Mouse (Mus musculus) T-helper 1 cell (primary cell): ENCODE measurements around the gene Ddx5.
"Not testable (repeated sequence)": the region's sequence is repeated elsewhere in the genome, so short reads cannot be mapped to it uniquely, and the experiment has no call there.

Experiments used
- in situ Hi-C: fragments of 300-600 bp; cut with MboI, MseI; formaldehyde crosslinking; loops from one replicate; pipeline ENCODE4 v1.15.1; 2025; ENCODE audit warnings: high pct_unique_total_duplicates

The Ddx5 gene

GRCm38 (mm10) chr11:106789649-106790048 is 664 bp upstream of the Ddx5 start:
- in situ Hi-C loops = loop anchor here (5.0 kb wide), 1 partner anchor 123 kb away; no protein-coding TSS in a partner anchor

GRCm38 (mm10) chr11:106788026-106788774 is 785 bp downstream of the Ddx5 start:
- in situ Hi-C loops = no loop called here

DNA sequence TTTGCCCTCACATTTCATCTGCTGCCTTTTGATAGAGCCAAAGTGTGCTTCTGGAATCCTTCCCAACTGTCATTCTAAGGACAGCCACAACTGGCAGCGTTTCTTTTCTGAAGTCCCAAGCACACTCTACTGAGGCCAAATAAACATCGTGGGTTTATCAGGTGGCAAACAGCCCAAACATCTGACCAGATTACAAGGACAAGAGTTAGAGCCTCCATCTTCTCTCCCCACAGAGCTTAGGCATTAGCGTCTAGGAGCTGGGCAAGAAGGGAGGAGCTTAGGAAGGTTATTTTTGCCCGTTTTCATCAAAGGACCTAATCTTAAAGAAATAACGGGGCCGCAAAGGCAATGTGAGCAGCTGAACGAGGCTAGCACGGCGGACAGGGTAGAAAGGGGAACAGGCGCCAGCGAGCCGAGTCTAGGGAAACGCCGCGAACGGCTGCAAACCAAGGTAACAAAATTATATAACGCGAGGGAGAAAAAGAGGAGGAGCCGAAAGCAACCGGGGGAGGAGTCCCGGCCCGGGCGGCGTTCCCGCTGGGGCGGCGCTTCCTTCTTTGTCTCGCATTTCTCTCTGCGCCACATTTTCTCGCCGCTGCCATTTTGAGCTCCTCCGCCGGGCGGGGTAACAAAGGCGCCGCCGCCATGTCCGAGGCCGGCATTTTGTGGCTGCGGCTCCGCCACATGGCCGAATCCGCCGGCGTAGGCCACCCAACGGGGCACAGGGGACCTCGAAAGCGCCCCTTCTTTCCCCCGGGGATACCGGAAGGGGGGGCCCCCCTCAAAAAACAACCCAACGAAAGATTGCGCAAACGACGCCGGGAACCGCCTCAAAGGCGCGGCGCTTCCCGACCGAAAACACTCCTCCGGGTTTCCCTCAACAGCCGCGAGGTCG is 1.6 kb downstream of the Ddx5 start:
- in situ Hi-C loops = no loop called here

GRCm38 (mm10) chr11:106785043-106785442 is 3.9 kb downstream of the Ddx5 start:
- in situ Hi-C loops = no loop called here

GRCm38 (mm10) chr11:106784476-106784875 is 4.5 kb downstream of the Ddx5 start:
- in situ Hi-C loops = no loop called here

GRCm38 (mm10) chr11:106782841-106783764 is 5.9 kb downstream of the Ddx5 start:
- in situ Hi-C loops = no loop called here

DNA sequence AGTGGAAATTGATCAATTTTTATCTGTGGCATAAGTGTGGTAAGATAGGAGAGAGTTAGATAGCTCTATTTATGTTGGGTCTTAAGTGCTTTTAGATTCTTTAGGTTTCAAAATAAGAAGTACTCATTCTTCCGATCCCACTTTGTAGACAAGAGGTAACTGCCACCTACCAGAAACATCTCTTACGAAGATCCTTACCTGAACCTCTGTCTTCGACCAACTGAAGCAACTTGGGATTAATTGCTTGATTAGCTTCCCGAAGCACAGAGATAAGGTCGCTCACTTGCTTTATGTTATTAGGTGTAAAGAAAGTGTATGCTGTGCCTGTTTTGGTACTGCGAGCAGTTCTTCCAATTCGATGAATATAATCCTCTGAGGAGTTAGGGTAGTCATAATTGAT is 6.7 kb downstream of the Ddx5 start:
- in situ Hi-C loops = not testable (repeated sequence)

- in situ Hi-C loops = no loop called here
These were observed 8.3 kb downstream of the Ddx5 start for GRCm38 (mm10) chr11:106780590-106781220.

- in situ Hi-C loops = no loop called here
These were observed 8.9 kb downstream of the Ddx5 start for GRCm38 (mm10) chr11:106780089-106780425.

DNA sequence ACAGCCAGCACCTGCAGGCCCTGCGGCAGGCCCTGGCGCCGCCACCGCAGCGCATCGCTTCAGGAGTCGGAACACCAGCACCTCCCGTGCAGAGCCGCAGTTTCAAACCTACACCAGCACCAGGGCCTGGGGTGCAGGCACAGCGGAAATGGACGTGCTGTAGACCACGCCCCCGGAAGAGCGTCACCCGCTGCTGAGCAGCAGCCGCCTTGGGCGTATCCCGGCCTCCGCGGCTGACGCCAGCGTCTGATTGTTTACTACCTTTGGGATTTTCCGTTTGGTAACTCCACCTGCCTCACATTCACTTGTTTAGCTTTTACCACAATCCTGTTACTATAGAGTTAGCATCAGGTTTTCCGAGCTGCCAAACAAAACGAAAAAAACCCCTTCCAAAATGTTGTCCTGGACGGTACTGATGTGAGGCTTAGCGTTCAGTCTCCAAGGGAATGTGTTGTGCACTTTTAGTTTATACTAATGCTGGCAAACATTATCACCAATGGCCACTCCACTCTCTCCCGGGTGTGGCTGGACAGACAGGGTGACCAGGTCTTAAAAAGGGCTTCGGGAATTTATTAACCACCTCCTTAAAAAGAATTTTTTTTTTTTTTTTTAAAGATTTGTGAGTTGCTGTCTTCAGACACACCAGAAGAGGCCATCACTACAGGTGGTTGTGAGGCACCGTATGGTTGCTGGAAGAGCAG is 9.4 kb downstream of the Ddx5 start, which contains the start of gene Polg2:
TSS of gene Polg2 (minus strand) at position 150 of the 701 bp plus-strand sequence.
- in situ Hi-C loops = loop anchor here (5.0 kb wide), 1 partner anchor 37 kb away; no protein-coding TSS in a partner anchor

DNA sequence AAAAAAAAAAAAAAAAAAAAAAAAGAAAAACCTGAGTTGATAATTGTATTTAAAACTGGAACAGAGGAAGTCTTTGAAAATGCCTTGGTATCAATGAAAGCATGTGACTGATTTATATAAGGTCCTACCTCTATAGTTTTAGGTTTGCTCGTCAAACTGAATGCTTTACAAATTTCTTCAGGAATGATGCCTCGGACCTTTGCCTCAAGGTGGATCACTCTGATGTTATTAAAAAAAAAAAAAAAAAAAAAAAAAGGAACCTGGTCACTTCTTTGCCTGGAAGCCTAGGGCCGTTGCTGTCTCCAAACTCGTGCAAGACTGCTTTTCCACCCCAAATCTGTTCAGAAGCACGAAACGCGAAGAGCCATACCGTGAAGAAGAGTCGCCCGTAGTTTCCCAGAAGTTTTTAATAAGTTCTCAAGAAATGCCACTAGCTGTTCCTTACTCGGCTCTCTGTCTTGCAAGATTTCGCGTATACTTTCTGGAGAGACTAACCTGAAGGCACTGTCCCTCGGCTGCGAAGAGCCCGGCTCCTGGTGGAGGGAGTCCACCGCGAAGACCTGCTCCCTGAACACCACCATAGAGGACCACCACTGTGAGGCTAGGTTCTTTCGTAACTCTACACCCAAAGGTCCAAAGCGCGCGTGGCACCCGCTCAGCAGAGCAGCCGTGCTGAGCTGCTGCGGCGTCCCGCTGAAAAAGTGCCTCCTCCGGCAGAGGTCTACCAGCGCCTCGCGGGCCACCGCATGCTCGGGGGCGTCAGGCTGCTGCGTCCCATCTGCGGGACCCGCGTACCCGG is 10.2 kb downstream of the Ddx5 start:
- in situ Hi-C loops = loop anchor here (5.0 kb wide), 1 partner anchor 36 kb away; no protein-coding TSS in a partner anchor

DNA sequence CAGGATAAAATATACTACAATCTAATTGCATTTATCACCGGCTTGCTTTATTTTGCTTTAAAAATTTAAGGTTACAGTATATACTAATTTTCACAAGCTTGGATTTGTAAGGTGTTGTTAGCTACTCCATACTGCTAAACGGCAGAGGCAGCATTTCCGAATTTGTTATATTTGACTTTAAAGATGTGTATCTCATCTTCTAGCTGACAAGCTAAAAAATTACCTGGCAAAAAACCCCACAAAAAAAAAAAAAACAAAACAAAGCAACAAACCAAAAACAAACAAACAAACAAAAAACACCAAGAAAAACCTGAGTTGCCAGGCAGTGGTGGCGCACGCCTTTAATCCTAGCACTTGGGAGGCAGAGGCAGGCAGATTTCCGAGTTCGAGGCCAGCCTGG is 10.9 kb downstream of the Ddx5 start:
- in situ Hi-C loops = loop anchor here (5.0 kb wide), 1 partner anchor 36 kb away; no protein-coding TSS in a partner anchor

DNA sequence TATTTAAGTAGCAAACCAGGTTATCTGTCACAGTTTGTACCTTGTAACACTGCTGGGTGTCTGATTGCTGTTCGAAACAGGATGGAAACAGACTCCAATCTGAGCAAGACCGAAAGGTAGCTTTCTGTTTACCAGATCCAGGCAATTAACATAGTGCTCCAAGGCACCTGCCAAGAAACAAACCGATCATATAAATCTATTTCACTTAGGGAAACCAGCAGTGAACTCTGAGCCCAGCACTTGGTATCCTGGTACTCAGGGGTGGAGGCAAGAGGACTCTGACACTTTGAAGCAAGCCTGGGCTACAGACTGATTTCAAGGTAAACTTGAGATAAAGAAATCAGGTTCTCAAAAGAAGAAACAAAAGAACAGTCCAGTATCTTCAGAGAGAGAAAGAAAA is 11.6 kb downstream of the Ddx5 start:
- in situ Hi-C loops = loop anchor here (5.0 kb wide), 1 partner anchor 35 kb away; no protein-coding TSS in a partner anchor

GRCm38 (mm10) chr11:106776960-106777359 is 12.0 kb downstream of the Ddx5 start:
- in situ Hi-C loops = loop anchor here (5.0 kb wide), 1 partner anchor 35 kb away; no protein-coding TSS in a partner anchor

DNA sequence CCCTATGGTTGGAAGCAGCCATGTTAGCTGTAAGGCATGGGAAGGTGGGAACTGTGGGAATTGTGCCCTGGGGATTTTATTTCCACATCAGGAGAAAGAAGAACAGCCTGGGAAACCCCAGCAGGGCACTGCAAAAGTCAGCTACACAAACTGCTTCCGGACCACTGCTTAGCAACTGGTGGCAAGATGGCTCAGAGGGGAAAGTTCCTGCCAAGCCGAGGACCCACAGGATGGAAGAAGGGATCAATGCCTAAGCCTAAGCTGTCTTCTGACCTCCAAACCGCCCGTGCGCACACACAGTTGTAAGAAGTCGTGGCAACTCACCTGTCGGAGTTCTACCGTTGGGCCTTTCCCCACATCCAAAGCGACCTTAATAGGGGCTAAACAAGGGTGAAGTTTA is 15.9 kb downstream of the Ddx5 start:
- in situ Hi-C loops = no loop called here

GRCm38 (mm10) chr11:106770195-106770974 is 18.6 kb downstream of the Ddx5 start:
- in situ Hi-C loops = no loop called here

DNA sequence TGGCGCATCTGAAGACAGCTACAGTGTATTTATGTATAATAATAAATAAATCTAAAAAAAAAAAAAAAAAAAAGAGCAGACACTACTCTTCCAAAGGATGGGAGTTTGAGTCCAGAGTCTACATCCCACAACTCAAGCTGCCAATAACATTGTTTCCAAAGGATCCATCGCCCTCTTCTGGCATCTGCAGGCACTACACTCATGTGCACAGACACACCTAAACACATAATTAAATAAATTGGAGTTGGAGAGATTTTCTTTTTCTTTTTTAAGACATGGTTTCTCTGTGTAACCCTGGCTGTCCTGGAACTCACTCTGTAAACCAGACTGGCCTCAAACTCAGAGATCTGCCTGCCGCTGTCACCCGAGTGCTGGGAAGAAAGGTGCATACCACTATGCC is 21.5 kb downstream of the Ddx5 start:
- in situ Hi-C loops = no loop called here

- in situ Hi-C loops = no loop called here
These were observed 22.3 kb downstream of the Ddx5 start for GRCm38 (mm10) chr11:106766611-106767162.
